8 mouse cellular contexts compared by ENCODE assay signal in genomic region chrX:50580200-50580599, GRCm38 (mm10).
DNase-seq lines count a peak whose midpoint lies in the region; ATAC-seq and TF ChIP-seq lines count a peak whose summit lies in the region.

No protein-coding gene starts in this region.

- no peak overlapping the region for H3K9ac ChIP-seq in ES-Bruce4 (ENCODE audit: low read depth, poor library complexity, severe bottlenecking)
- H3K9ac ChIP-seq in liver, postnatal 0 days (replicated peaks), result no peak overlapping the region
- H3K9ac ChIP-seq in stomach, postnatal 0 days (ENCODE audit: low read length), result no peak overlapping the region

- no peak overlapping the region for H3K27ac ChIP-seq in kidney, adult 2 months (ENCODE audit: insufficient read depth, low read depth, low read length)
- no peak overlapping the region for H3K27ac ChIP-seq in ES-Bruce4 (ENCODE audit: insufficient read depth, low read length)
- H3K27ac ChIP-seq in liver, postnatal 0 days (ENCODE audit: low read depth), result no peak overlapping the region
- H3K27ac ChIP-seq in stomach, postnatal 0 days (replicated peaks), result no peak overlapping the region

- 0 out of 2 replicates have a peak overlapping the region, but pooled peaks have one; percentile 24 for H3K4me2 ChIP-seq in liver, postnatal 0 days (ENCODE audit: low read depth, low read length)
- no peak overlapping the region for H3K4me2 ChIP-seq in stomach, postnatal 0 days (replicated peaks; ENCODE audit: low read depth)

- TF ChIP-seq EP300 in ES-Bruce4 (IDR thresholded peaks at IDR 0.05; ENCODE audit: insufficient read depth, low read depth, low read length), result no peak
- TF ChIP-seq EP300 in liver, postnatal 0 days (IDR thresholded peaks at IDR 0.05; ENCODE audit: low read depth), result no peak
- no peak for TF ChIP-seq EP300 in stomach, postnatal 0 days (optimal IDR thresholded peaks at IDR 0.05)

- no peaks in the 10 kb centered on the region for H3K9me3 ChIP-seq in ES-Bruce4 (replicated peaks; ENCODE audit: control insufficient read depth, insufficient read depth, low read length, poor library complexity, severe bottlenecking)
- no peaks in the 10 kb centered on the region for H3K9me3 ChIP-seq in liver, postnatal 0 days (ENCODE audit: low read length)
- no peaks in the 10 kb centered on the region for H3K9me3 ChIP-seq in stomach, postnatal 0 days (ENCODE audit: control insufficient read depth, low read length)

- ATAC-seq in liver, postnatal 0 days, result no peak; the same call in 1 of the 2 replicates
- ATAC-seq in stomach, postnatal 0 days (ENCODE audit: low FRiP score, low TSS enrichment), result no peak

- TF ChIP-seq POLR2A in kidney, adult 2 months (IDR thresholded peaks at IDR 0.05; ENCODE audit: low read depth, low read length), result no peak
- no peak for TF ChIP-seq POLR2A in ES-Bruce4 (IDR thresholded peaks at IDR 0.05; ENCODE audit: insufficient read depth, low read length)

- no peaks in the 10 kb centered on the region for H3K27me3 ChIP-seq in kidney, adult 2 months (replicated peaks; ENCODE audit: control insufficient read depth, insufficient read depth, low read length)
- H3K27me3 ChIP-seq in ES-Bruce4 (ENCODE audit: control insufficient read depth, insufficient read depth, low read length, poor library complexity, severe bottlenecking), result no peaks in the 10 kb centered on the region
- H3K27me3 ChIP-seq in liver, postnatal 0 days (ENCODE audit: insufficient read depth, low read length), result no peaks in the 10 kb centered on the region
- H3K27me3 ChIP-seq in stomach, postnatal 0 days (ENCODE audit: control insufficient read depth, insufficient read depth, low read length), result no peaks in the 10 kb centered on the region

- WGBS in kidney, adult 2 months, result 95% methylated on average over 7 of the region's 7 CpGs
- WGBS in liver, postnatal 0 days (ENCODE audit: insufficient replicate concordance), result 50% methylated on average over 7 of the region's 7 CpGs
- WGBS in stomach, postnatal 0 days, result 71% methylated on average over 7 of the region's 7 CpGs

- no peak overlapping the region for H3K4me3 ChIP-seq in kidney, adult 2 months (ENCODE audit: insufficient read depth, low read depth, low read length)
- H3K4me3 ChIP-seq in ES-Bruce4 (ENCODE audit: low read depth, low read length), result no peak overlapping the region
- no peak overlapping the region for H3K4me3 ChIP-seq in liver, postnatal 0 days (ENCODE audit: low read depth, low read length)
- peak overlapping the region; percentile 4; the same call in 1 of the 2 replicates for H3K4me3 ChIP-seq in stomach, postnatal 0 days (ENCODE audit: low read depth, low read length)

- no peaks in the 10 kb centered on the region for H3K36me3 ChIP-seq in kidney, adult 2 months (ENCODE audit: control insufficient read depth, insufficient read depth, low read length)
- H3K36me3 ChIP-seq in ES-Bruce4 (ENCODE audit: control insufficient read depth, insufficient read depth, low read length, poor library complexity, severe bottlenecking), result peaks cover 18% of the 10 kb centered on the region
- 0 out of 2 replicates have a peak, but pooled peaks cover 2% of the 10 kb centered on the region for H3K36me3 ChIP-seq in liver, postnatal 0 days (replicated peaks; ENCODE audit: insufficient read depth, low read length)
- no peaks in the 10 kb centered on the region for H3K36me3 ChIP-seq in stomach, postnatal 0 days (ENCODE audit: control insufficient read depth, insufficient read depth, low read length)

- peak; percentile 71 for DNase-seq in kidney, adult 11 months
- no peak for DNase-seq in kidney, adult 2 months
- DNase-seq in embryo, embryonic 9.5 days (ENCODE audit: extremely low spot score), result peak; percentile 5
- DNase-seq in heart, postnatal 4 days, result peak; percentile 82
- peak; percentile 38 for DNase-seq in liver, postnatal 0 days
- peak; percentile 34 for DNase-seq in stomach, postnatal 0 days (ENCODE audit: low spot score)
- DNase-seq in thymus, postnatal 14 days, result no peak

- no peak for TF ChIP-seq CTCF in kidney, adult 2 months (conservative IDR thresholded peaks at IDR 0.05; ENCODE audit: insufficient read depth, insufficient read length, low read depth, low read length)
- TF ChIP-seq CTCF in ES-Bruce4 (IDR thresholded peaks at IDR 0.05; ENCODE audit: low read depth, low read length), result peak; percentile 15
- peak; percentile 65 for TF ChIP-seq CTCF in liver, postnatal 0 days (IDR thresholded peaks at IDR 0.05; ENCODE audit: low read depth)
- TF ChIP-seq CTCF in stomach, postnatal 0 days (IDR thresholded peaks at IDR 0.05; ENCODE audit: low read depth), result peak; percentile 70

- no peaks in the 10 kb centered on the region for H3K4me1 ChIP-seq in kidney, adult 2 months (ENCODE audit: control insufficient read depth, insufficient read depth, low read length)
- no peaks in the 10 kb centered on the region for H3K4me1 ChIP-seq in ES-Bruce4 (ENCODE audit: control insufficient read depth, insufficient read depth, low read length)
- no peaks in the 10 kb centered on the region for H3K4me1 ChIP-seq in liver, postnatal 0 days (ENCODE audit: insufficient read depth)
- H3K4me1 ChIP-seq in stomach, postnatal 0 days (replicated peaks; ENCODE audit: control insufficient read depth, insufficient read depth), result no peaks in the 10 kb centered on the region

Comparison
In these comparisons a context has a peak if more than half of its experiments do, and no peak if none do; other contexts are left out.
1. DNase-seq: peak in kidney, adult 11 months (single experiment), embryo, embryonic 9.5 days (single experiment), heart, postnatal 4 days (single experiment), liver, postnatal 0 days (single experiment) and stomach, postnatal 0 days (single experiment); none in kidney, adult 2 months (single experiment) and thymus, postnatal 14 days (single experiment).